Mouse (Mus musculus) heart, adult 18-20 months (tissue): Measurements from ENCODE around the gene Epx. TPM values are rescaled to one million over a fixed set of nuclear protein-coding genes. Genes with fewer than 3 reads are reported as not detected.
"Not testable (repeated sequence)": the region's sequence is repeated elsewhere in the genome, so short reads cannot be mapped to it uniquely, and the experiment has no call there.

Source experiments
- DNase-seq, 2 experiments: peaks; one replicate each; pipeline ENCODE4 v3.0.0; 2021 to 2022; ENCODE audit warnings: mixed read lengths in 1 of 2
- long read RNA-seq, 2 experiments: library from polyadenylated mRNA; stranded (forward); transcript quantifications; one replicate each; pipeline ENCODE4 v2.0.0; 2021
- total RNA-seq, 2 experiments: library from RNA; stranded (reverse); gene quantifications; 2 replicates each; pipeline ENCODE4 v1.2.3; 2021

The Epx gene
- total RNA-seq: not detected
- long read RNA-seq, experiment 1: 0 reads
- long read RNA-seq, experiment 2: 0 reads

- no peak for DNase-seq
Observed at GRCm38 (mm10) chr11:87875436-87875835, at the start of gene Epx. Epx (minus strand) TSS chr11:87875536.

- DNase-seq: peak in 1 of 2 experiments; percentile 6
Observed at GRCm38 (mm10) chr11:87920966-87921365, 45.6 kb upstream of the Epx start, which contains the start of gene Olfr464. Olfr464 (minus strand) TSS chr11:87920967.

- DNase-seq: no peak
Observed at GRCm38 (mm10) chr11:87920301-87920700, 45.0 kb upstream of the Epx start.

DNA sequence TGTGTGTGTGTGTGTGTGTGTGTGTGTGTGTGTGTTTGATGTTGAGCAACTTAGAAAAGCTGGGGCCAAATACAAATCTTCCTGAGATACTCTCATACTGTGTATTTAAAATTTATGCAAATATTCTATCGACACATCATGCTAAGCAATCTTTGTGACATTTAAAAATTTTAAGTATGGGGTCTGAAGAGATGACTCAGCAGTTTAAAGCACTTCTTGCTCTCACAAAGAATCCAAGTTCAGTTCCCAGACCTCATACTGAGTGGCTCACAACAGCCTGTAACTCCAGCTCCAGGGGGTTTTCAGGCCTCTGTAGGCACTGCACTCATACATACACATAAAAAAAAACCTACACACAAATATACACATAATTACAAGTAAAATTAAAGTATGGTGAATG is 40.7 kb upstream of the Epx start:
- no peak for DNase-seq

DNA sequence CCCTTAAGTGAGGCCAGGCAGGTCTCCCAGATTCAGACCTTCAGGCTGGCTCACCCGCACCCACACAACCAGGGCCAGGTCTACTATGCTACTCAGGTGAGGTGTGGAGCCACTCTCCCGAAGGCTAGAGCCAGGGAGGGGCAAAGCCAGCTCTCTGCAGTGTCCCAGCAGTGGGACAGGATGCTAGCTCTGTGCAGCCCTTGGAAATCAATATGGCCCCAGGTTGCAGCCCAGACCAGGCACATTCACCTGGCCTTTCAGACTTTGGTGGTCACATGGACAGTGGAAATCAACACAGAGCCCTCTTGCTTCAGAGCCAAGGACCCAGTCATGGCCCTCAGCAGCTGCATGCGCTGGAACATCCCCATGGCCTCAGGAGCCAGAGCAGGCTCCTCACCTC is 29.0 kb upstream of the Epx start:
- DNase-seq: no peak

- DNase-seq: no peak
Observed at GRCm38 (mm10) chr11:87897287-87897686, 22.0 kb upstream of the Epx start, which contains the start of gene Olfr463. Olfr463 (minus strand) TSS chr11:87897387.

DNA sequence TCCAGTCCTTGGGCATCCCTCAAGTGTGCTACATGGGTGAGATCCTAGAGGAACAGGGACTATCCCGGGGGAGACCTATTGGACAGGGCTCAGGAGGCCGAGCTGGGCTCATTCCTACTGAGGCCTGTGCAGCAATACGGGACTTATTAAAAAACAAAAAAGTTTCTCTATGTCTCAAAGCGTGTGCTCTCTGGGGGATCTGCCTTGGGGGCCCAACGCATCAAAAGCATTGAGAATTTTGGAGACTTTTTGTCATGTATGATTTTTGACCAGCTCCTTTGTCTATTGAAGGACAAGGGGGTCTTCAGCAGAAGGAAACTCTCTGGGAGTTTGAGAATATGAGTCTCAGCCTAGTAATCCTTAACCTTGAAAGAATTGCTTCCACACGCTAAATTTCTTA is 16.8 kb upstream of the Epx start, which contains the start of gene Olfr462:
Gene Olfr462, minus strand, starts transcription at position 101 of the 400 bp plus-strand sequence.
- DNase-seq: no peak

DNA sequence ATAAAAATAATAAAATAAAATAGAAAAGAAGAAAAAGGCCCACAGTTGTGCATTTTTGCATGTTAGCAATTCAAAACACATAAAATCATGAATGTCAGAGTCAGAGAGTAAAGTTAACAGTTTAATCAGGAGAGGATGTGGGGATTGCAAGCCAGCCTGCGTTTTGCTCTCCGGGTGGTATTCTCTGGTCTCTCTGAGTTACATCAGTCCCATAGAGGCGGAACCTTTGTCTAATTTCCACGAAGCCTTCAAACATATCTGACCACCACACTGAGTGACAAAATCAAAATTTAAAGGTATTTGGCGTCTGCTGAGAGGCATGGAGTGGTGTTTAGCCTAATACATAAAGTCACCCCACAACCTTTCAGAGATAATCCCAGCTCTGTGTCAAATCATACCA is 9.5 kb upstream of the Epx start:
- no peak for DNase-seq

- no peak for DNase-seq
Observed at GRCm38 (mm10) chr11:87883493-87883892, 8.2 kb upstream of the Epx start.

DNA sequence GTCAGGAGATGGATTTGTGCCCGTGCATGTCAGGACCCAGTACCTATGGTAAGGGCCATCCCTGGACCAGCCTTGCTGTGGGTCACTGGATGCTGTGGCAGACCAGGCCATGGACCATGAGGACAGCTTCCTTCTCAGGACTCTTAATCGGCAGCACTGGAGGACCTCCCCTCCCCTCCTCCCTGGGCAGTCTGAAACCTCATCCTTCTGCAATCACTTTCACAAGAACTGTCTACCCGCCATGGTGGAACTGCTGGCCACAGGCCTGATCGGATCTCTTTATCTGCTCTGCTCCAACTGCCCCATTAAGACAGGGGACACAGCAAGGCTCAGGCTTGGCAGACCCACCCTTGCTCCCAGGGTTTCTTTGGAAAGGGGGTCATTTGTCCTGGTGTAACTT is 6.4 kb upstream of the Epx start:
- DNase-seq: no peak

DNA sequence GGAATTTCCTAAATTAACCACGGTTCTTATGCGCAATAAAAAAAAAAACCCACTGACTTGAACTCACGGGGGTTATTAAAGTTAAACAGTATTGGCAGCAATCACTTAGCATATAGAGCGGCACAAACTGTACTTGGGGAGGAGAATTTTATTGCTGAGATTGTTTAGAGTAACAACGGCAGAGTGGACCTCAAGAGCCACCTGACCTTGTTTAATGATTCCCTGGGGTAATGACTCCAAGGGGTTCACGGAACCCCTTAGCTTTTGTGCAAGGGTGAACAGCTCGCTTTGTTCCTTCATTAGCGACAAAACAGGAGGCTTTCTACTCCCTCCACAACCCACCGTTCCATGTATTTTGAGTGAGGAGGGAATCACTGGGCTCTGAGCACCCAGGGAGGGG is 4.5 kb upstream of the Epx start:
- no peak for DNase-seq

- no peak for DNase-seq
Observed at GRCm38 (mm10) chr11:87871766-87872165, 3.6 kb downstream of the Epx start.

DNA sequence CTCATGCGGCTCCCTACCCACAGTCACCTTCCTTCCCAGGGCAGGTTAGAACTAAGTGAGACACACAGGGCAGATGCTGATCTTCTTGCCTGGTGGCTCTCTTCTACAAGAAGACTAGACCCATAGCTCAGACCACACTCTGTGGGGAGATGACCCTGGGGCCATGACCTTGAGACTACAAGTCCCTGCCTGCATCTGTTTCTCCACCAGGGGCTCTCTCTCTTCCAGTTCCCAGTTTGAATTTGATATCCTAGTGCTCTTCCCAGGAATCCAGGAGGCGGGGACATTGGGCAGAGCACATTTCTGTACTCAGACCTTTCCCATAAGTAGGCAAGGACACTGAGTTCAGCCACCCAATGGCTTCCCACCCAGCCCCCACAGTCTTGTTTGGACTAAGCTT is 5.2 kb downstream of the Epx start:
- no peak for DNase-seq

DNA sequence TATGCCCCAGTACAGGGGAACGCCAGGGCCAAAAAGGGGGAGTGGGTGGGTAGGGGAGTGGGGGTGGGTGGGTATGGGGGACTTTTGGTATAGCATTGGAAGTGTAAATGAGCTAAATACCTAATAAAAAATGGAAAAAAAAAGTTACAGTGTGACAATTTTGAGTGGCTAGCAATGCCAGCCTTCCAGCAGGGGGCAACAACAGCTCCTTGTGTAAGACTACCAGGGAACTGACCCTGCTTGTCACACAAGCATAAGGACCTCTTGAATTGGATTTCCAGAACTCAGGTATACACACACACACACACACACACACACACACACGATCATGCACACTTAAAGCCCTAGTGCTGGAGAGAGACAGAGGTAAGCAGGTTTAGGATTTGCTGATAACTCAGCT is 8.4 kb downstream of the Epx start:
- not testable (repeated sequence) for DNase-seq

DNA sequence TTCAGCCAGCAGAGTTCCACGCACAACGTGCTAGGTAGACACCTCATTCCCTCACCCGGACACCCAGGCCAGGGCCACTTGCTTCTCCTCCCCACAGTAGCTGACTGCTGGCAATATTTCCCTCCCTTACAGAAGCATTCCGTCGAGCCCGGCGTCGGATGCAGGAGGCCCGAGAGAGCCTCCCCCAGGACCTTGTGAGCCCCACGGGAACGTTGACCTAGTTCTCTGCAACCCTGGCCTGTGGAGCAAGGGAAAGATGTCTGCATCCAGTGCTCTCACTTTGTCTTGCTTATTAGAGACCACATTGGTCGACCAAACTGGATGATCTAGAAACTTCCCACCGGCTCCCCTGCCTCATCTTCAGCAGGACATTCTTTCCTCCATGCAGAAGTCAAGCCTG is 12.5 kb downstream of the Epx start:
- peak; percentile 11 to 36 for DNase-seq

- DNase-seq: no peak
Observed at GRCm38 (mm10) chr11:87860426-87860825, 14.9 kb downstream of the Epx start.

DNA sequence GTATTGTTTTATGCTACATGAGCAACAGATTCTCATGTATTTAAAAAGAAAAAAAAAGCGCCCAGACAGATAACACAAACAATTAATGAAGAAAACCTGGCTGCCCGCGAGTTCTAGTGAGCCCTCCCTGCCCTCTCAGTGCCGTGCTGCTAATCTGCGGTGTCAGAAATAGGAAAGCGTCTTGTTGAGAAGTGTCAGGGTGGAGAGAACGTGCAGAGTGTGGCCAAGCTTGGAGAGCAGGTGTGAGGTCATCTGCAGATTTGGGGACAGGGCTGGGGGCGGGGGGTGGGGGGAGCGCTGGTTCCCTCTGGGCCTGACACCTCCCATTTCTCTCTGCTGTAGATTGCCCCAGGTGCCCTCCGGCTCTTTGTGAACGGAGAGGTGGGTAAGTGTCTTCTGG is 16.1 kb downstream of the Epx start:
- DNase-seq: no peak

GRCm38 (mm10) chr11:87854550-87854949 is 20.8 kb downstream of the Epx start:
- no peak for DNase-seq

DNA sequence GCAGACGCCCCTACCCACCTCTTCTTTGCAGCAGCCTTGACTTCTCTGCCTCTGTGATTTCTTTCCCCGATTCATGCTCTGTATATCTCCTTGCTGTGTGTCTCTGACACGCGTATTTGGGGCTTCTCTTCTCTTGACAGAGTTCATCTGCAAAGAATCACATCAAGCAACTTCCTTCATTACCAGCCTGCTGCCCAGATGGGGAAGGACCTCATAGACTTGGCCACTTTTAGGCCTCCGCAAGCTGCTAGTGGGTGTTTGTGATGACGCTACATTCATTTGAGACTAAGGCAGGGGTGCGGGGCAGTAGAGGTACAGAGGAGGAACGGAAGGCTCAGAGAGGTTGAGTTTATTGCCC is 21.8 kb downstream of the Epx start:
- DNase-seq: peak in 1 of 2 experiments; percentile 23

DNA sequence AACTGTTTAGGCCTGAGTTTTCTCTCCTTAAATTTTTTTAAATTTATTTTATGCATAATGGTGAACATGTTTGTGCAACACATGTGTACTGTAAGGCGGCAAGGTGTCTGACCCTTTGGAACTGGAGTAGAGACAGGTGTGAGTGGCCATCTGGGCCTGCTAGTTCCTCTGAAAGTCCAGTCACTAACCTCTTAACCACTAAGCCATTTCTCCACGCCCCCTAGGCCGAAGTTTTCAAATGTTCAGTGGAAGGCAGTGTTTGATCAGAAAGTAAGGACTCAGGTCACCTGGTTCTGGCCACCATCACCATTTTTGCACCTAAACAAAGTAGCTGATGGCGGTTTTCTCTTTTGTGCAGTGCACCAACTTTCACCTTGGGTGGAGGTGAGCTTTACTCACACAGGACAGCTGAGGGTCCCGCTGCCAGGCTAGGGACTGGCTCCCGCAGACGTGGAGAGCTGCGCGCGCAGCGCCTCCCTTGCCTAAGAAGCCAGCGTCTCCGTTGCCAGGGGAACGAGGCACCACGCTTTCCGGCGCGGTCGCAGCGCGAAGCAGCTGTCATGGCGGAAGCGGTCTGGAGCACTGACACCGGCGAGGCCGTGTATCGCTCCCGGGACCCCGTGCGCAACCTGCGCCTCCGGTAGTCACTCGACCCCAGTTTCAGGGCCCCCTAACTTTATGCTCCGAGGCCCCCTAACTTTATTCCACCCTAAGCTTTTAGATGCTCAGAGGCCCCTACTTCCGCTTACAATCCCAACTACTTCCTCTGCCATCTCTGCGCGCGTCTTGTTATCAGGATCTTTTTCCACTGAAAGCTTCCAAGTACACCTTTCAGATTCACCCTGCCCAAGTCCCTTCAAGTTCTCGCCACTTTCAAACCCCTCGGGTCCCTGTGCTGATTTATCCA is 22.4 kb downstream of the Epx start, which contains the start of gene Mks1:
Gene Mks1, plus strand, starts transcription at position 526 of the 907 bp plus-strand sequence.
- DNase-seq: peak; percentile 91 to 92

- DNase-seq: no peak
Observed at GRCm38 (mm10) chr11:87847884-87848283, 27.5 kb downstream of the Epx start.

- DNase-seq: no peak
Observed at GRCm38 (mm10) chr11:87846968-87847600, 28.3 kb downstream of the Epx start.

DNA sequence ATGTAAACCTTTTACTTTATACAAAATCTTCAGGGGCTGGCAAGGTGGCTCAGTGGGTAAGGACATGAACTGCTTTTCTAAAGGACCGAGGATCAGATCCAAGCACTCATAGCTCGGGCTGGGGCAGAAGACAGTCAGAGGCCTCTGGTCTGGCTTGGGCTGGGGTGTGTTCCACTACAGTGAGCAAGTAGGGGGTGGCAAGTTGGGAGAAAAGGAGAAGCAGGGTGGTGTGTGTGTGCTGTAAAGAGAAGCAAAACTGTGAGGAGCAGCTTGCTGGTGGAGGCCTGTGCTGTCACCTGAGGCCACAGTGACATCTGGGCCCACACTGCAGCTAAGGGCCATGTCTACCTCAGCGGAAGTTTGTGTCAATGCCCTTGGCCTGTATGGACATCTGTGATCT is 33.9 kb downstream of the Epx start:
- DNase-seq: no peak
